Mouse (Mus musculus) left cerebral cortex, adult 9 months (tissue): ENCODE measurements around the gene D630023F18Rik.

Experiments used
- DNase-seq, 2 experiments: peaks; one replicate each; pipeline ENCODE4 v3.0.0; 2022; ENCODE audit warnings: low spot score in 2 of 2

Gene D630023F18Rik

DNA sequence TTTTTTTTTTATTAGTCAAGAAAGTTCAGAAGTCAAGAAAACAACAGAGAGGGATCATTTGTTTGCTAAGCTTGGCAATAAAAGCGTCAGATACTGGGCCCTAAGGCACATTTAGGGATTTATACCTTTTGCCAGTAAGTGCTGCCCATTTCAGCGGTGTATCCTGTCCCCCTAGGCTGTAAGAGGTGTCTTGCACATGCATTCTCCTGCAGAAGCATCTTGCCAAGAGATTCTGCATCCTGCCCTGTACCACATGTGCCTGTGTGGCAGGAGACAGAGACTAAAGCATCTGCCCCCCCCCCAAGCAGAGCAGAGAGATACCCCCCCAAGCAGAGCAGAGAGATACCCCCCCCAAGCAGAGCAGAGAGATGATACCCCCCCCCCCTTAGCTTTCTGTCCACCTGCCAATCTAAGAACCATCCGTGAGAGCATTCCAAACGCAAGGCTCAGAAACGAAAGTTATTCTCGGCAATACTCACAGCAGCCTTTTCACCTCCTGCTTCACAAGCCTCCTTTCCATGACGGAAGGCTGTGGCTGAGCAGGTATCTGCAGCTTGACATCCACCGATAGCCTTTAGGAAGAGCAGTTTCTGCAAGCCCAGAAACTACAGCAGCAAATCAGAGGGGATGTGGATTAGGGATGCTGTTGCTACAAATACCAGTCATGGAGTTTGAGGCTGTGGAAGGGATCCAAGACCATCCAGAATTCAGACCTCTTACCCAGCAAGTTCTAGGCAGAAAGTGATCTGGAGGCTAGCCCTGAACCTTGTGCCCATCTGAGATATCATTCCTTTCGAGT is at the start of gene D630023F18Rik:
Gene D630023F18Rik (minus strand): TSS at position 641 of the 799 bp plus-strand sequence.
- DNase-seq: peak in 1 of 2 experiments; percentile 54

DNA sequence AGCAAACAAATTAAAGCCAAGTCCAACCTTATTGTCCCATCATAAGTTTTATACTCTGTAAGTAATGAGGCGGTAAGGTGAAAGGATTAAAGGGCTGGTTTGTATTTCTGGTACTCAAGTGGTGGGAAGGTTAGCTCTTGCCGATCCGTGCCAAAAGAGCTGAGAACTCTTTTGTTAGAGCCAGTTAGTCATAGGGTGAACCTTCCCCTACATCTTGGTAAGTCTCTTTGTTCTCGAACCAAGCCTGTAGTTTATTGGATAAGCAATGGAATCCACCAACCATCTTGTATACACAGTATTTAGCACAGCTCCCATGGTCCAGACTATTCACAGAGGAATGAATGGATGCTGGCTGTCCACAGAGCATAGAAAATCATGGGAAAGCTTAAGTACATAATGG is 48.6 kb upstream of the D630023F18Rik start:
- no peak for DNase-seq

DNA sequence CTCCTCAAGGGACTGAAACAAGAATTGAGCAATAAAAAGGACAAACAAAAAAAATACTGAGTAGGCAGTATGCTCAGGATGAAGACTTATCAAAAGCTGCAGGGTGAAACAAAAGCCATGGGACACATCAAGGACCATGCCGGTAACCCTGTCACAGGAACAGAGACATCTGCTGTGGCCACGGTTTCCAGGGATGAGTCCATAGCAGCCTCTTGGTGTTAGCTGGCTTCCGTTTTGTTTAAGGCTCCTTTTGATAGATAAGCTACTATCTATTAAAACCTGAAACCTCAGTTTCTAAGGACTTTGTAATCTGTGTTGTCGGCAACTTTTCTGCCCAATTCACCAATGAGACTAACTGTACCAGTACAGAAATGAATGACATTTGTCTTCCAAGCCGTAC is 46.9 kb upstream of the D630023F18Rik start:
- no peak for DNase-seq

DNA sequence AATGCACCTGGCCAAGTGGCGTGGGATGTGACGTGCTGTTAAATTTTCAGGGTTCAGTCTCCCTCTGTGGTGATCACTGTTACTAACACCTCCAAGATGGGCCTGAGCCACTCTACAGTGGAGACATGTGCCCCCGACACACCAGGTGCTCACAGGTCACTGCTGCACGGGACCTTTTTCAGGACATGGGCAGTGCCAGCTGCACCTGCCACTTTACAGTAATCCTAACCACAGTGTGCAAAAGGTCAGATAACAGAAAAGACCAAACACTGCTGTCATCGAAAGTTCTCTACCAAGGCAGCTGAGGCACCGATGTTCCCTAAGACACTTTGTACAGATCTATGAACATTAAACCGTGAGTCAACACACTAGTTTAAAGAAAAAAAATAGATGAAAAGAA is 46.5 kb upstream of the D630023F18Rik start:
- DNase-seq: no peak

DNA sequence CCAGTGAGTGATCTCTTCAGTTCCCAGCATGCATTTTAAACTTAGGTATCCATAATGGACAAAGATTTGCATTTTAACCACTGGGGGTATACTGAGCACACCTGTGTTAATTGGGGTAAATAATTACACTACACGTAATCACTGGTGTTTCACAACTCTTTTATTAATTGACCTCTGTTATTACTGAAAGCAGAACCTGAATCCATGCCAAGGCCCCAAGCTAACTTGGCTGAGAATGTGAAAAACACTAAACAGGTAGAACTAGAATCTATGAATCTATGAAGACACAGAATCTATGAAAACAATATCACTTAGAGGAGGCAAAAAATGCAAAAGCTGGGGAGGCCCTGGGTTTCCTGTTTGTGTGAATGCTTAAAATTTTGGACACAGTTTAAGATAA is 44.5 kb upstream of the D630023F18Rik start:
- DNase-seq: no peak

DNA sequence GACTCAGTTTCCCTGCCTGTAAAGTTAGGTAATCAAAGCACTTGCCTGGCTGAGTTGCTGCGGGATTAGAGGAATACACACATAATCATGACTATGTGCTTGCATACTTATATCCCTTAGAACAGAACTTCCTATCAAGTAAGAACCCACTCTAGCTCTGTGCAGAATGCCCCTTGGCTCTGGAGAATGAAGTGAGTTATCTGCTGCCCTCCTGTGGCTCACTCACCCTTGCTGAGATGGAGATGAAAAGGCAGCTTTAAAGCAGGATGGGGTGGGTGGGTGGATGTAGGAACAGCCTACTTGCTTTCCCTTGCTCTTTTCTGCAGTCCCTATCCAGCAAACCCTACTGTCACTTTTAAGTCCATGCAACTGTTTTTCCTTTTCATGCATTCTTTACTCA is 39.2 kb upstream of the D630023F18Rik start:
- DNase-seq: no peak

DNA sequence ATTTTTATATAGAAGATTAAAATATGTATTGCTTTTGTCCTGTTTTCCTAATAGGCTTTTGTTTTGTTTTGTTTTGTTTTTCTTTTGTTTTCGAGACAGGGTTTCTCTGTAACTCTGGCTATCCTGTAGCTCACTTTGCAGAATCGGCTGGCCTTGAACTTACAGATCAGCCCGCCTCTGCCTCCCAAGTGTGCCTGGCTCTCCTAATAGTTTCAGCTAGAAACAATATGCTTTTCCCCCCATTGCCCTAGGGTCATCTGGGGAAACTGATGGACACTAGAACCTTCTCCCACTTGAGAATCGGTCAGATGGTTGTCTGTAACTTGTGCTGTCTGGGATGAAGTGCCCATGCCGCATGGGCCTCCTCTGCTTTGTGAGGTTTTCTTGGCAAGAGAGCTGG is 33.1 kb upstream of the D630023F18Rik start:
- no peak for DNase-seq

DNA sequence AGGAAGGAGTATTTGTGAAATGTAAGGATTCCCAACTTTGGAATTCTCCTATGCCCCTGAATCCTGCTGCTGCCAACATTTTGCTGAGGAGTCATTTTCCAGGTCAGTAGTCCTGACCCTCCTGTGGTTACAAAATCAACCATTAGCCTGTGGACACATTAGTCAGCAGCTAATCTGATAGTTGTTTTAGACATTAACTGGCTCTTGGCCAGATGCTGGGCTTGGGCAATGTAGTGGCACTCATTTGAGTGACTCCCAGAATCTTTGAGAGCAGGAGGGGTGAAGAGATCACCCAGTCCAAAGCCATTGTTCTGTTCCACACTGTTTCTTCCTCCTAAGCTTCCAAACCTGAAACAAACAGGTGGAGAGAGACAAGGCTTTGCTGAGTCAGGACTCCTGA is 31.8 kb upstream of the D630023F18Rik start:
- DNase-seq: no peak

DNA sequence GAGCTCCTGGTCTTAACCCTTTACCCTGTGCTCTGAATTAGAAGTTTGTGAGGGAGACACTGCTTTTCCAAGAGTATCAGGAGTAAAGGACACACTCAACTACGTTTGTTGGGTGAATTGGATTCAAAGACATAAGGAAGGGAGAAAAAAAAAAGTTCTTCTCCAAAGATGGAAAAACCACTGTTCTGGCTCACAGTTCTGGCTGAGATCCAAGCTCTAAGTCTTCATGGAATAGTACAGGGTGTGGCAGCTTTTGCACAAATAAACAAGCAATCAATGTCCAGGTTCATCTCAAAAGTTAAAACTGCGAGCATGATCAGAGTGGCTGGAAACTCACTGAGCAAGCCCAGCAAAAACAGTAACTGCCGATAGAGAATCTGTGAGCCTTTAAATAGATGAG is 25.0 kb upstream of the D630023F18Rik start:
- no peak for DNase-seq

DNA sequence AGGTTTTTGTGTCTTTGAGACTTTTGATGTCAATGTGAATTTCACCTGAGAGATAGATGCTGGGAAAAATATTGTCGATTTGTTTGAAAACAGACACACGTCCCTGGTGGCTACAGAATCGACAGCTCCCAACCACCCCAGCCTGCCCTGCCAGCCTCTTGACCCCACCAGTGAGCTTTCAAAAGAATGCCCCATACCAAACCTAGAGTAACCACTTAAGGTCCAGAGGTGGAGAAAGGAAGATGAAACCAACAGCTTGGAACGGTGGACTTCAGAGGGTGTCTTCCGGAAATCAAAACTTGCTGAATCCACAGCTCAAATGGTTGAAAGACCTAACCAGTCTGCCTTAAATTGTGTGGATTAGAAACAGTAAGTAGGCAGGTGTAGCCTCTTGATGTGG is 24.3 kb upstream of the D630023F18Rik start:
- no peak for DNase-seq

DNA sequence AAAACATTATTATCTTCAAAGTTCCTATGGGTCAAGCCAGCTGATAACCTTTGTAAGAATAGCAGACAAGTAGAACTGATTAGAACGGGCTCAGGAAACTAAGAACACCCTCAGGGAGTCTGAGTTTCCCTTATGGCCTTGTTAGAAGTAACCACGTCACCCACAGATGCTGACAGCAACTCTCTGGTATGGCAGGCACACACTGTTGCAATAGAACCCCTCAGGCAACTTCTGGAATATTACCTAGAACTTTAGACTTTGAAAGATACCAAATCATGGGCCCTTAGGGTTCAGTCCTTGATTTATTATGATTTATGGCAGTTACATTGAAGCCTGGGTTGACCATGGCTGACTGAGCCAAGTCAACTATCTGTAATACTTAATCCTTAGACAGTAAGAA is 23.6 kb upstream of the D630023F18Rik start:
- DNase-seq: no peak

DNA sequence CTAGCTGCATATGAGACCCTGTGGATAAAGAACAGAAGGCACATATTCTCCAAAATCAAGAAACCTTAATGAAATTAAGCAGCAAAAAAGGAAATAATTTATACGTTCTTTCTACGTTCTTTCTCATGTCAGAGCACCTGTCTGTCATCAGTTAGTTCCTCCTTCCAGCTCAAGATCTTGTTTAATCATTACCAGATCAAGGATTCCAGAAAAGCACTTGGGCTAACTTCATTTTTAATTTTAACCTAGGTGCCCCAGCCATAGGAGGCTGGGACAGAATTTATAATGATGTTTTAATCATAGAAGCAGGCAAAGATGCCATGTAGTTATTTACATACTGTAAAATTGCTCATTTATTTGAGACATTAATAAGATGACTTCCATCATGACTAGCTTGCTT is 21.8 kb upstream of the D630023F18Rik start:
- DNase-seq: no peak

DNA sequence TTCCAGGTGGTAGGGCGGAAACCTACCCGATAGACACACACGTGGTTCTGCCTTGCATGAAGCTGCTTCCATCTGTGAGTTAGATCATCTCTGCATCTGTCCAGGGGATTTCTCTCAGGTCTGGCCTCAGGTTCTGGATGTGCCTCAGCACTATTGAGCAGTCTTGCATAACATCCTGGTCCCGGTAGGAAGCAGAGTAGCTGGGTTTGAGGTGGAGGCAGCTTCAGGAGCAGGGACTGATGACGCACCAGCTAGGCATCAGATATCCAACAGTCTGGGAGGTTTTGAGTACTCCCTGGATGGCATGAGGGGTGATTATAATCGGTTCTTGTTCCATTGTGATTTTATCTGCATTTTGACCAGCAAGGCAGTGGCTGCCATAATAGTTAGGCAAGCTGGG is 14.5 kb upstream of the D630023F18Rik start:
- DNase-seq: no peak

DNA sequence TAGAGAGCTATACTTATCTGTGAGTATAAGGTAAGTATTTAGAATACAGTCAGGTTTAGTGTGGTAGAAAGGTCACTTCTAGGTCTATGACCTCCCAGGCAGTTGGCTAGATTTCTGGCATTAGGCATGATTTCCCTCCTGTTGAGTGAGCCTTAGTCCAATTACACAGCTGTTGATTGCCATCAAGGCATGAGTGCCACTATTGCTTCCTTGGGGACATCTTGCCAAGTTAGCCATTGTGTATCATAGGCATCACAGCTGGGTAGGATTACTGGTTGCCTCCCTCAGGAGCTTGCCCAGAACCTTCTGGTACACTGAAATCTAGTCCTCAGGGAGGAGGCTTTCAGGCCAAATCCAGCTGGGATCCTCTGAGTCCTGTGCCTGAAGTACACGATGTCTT is 9.8 kb upstream of the D630023F18Rik start:
- no peak for DNase-seq

DNA sequence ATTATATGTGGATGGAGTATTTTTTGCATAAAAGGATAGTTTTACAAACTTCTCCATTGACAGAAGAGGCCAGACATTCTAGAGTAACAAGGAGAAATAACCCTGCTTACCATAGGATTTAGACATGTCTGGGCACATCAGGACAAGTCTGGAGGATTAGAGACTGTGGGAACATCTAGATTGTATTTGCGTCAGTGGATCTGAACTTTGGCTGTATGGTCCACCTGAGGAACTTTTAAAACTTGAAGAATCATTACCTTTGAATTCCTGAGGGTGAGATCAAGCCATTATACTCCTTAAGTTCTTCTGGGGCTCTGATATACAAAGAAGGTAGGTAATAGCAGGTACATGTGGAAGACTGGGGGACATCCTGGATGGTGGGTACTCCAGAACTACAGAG is 8.7 kb upstream of the D630023F18Rik start:
- no peak for DNase-seq

DNA sequence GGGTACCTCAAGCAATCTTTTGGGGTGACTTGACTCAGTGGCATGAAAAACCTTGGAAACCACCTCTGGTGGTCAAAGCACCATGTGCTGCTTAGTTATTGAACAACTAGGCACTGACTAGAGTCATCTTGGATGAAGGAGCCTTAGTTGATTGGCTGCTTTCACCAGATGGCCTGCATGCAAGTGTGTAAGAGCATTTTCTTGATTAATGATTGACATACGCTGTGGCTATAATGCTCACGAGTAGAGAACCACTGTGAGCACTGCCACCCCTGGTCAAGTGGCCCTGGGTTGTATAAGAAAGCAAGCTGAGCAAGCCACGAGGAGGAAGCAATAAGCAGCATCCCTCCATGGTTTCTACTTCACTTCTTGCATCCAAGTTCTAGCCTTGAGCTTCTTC is 7.2 kb upstream of the D630023F18Rik start:
- no peak for DNase-seq

DNA sequence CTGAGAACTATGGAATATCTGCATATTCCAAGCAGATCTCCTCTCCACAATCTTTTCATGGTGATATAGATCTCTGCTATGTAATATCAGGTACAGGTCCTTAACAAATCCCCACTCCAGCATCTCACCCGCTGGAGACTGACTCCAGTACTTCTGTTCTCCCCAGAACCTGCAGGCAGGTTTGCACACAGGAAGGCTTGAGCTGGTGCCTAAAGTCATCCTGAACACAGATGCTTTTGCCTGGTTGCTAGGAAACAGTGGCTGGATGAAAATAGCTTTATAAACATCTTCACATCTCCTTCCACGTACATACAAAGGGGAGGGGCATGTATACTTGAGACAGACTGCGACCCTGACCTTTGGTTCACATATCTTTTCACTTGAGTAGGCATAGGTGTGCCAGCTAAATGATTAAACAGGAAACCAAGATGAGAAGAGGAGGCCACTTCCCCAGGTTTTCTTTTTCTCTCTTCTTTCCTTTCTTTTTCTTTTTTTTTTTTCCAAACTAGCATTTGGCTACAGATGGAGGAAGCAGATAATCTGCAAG is 6.7 kb upstream of the D630023F18Rik start:
- peak in 1 of 2 experiments; percentile 19 for DNase-seq

DNA sequence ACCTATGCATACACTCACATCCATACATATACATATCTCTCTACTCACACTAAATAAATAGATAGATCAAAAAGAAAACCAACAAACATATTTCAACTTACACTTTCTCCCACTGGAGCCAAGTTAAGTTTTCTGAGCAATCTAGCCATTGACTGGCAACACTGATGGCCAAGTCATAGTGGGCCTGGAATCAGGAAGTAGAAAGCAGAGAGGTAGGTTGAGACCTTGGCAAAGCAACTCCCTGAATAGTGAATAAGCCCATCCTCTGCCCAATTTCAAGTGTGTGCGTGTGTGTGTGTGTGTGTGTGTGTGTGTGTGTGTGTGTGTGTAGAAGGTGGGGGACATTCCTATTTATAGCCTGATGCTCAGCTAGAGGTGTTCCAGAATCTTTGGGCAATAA is 3.6 kb downstream of the D630023F18Rik start, which contains the start of gene Gm28845:
Gene Gm28845 (minus strand): TSS at position 121 of the 400 bp plus-strand sequence.
- no peak for DNase-seq

DNA sequence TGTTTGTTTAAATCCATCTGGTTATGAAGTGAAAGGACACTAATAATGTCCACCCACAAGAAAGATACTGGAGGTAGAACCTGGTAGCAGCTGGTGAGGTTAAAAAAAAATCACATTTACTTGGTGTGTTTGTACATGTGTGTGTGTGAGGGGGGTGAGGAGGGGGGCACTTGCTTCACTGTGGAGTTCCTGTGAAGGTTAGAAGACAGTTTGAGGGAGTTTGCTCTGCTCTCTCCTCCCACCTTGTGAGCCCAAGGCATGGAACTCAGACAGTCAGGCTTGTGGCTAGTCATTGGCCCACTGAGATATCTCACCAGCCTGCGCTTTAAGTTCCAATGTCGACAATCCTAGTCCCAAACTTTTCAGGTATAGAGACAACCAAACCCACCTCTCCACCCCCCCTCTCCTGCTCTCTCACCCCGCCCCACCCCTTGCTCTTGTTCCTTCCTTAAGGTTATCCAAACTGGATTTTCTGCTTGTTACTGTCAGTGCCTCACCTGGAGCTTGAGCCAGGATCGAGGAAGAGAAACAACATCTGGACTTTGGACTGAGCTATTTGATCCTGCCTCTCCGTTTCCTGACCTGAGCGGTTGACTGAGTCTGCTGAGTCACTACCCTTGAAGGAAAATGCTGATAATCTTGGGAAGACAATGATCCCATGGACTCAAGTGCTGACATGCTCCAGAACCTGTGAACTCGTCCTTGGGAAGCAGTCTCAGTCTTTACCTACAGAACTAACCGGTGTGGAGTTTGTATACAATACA is 4.7 kb downstream of the D630023F18Rik start:
- no peak for DNase-seq

DNA sequence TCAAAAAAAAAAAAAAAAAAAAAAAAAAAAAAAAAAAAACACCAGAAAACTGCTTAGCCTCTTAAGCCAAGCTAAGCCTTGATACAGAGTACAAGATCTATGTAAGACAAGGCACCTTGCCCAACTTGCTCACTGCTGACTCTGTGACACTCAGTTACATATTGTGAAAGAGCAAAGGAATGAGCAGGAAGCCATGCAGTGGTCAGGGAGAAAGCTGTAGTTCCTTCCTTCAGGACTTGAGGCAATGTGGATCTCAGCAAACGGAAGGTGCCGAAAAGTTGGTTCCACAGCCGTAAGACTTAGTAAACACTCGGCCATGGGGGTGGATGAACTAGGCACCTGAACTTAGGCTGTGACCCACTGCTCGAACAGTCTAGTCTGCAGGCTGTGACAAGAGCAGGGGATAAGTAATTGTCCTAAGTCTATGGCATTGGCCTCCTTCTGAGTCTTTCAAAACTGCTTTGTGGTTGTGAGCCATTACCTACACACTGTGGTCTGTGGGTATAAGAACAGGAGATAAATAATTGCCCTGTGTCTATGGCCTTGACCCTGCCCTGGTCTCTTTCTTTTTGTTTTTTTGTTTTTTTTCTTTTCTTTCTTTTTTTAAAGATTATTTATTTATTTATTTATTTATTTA is 9.4 kb downstream of the D630023F18Rik start:
- no peak for DNase-seq

DNA sequence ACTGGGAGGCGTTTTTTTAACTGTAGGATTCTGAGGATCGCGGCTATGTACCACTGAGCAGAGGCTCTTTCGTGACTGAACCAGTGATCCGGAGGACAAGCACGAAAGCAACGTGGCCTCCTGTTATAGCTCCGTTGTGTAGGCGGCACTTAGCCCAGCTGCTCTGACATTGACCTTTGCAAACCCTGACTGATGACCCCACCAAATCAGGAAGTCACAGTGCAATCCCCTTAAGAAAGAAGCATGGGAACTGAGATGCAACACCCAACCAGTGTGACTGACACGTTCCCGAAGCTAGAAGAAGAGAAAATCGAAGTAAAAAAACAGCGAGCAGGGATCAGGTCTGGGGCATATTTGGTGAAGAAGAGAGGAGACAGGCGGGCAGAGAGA is 10.2 kb downstream of the D630023F18Rik start:
- DNase-seq: no peak
